Mouse (Mus musculus) intestine, postnatal 0 days (tissue): ENCODE measurements around the gene Huwe1. TPM values are rescaled to one million over a fixed set of nuclear protein-coding genes. Genes with fewer than 3 reads are reported as not detected.

ENCODE experiments used
- ATAC-seq: fragments of 200-750 bp; cut with Nextera tagmentation; 2 replicates; pipeline ENCODE4 v1.8.0; 2017; ENCODE audit warnings: mild to moderate bottlenecking, moderate TSS enrichment, moderate library complexity
- H3K27ac ChIP-seq: fragments of 300-500 bp; sonication (generic); 2 replicates; pipeline ENCODE4 v1.5.1; 2014; ENCODE audit warnings: mild to moderate bottlenecking, low read depth, low read length, moderate library complexity
- H3K27me3 ChIP-seq: fragments of 300-500 bp; sonication (generic); replicated peaks from 2 replicates; pipeline ENCODE4 v1.6.1; 2014; ENCODE audit warnings: low read length, mixed read lengths; ENCODE audit not compliant: control insufficient read depth, insufficient read depth
- H3K36me3 ChIP-seq: fragments of 300-500 bp; sonication (generic); 2 replicates; pipeline ENCODE4 v1.6.1; 2014; ENCODE audit warnings: mild to moderate bottlenecking, moderate library complexity; ENCODE audit not compliant: control insufficient read depth, insufficient read depth
- H3K4me1 ChIP-seq: fragments of 300-500 bp; sonication (generic); replicated peaks from 2 replicates; pipeline ENCODE4 v1.6.1; 2014; ENCODE audit warnings: antibody characterized with exemption, low read length, mixed read lengths; ENCODE audit not compliant: control insufficient read depth, insufficient read depth
- H3K4me2 ChIP-seq: fragments of 300-500 bp; sonication (generic); replicated peaks from 2 replicates; pipeline ENCODE4 v1.6.1; 2014; ENCODE audit warnings: low read depth, mild to moderate bottlenecking, moderate library complexity
- H3K4me3 ChIP-seq: fragments of 300-500 bp; sonication (generic); 2 replicates; pipeline ENCODE4 v1.5.1; 2014; ENCODE audit warnings: low read depth, low read length
- H3K9ac ChIP-seq: fragments of 300-500 bp; sonication (generic); 2 replicates; pipeline ENCODE4 v1.6.1; 2014; ENCODE audit warnings: mild to moderate bottlenecking, low read depth, low read length
- H3K9me3 ChIP-seq: fragments of 300-500 bp; sonication (generic); 2 replicates; pipeline ENCODE4 v1.6.1; 2016; ENCODE audit warnings: mixed run types; ENCODE audit not compliant: control insufficient read depth
- CTCF ChIP-seq: sonication (generic); IDR thresholded peaks from 2 replicates; pipeline ENCODE4 v1.5.1; 2016; ENCODE audit warnings: low read depth, mild to moderate bottlenecking, control low read depth, antibody characterized with exemption, moderate library complexity
- WGBS: fragments of 180-500 bp; shearing (Covaris S2); extraction: QIAGEN DNeasy Blood & Tissue Kit; methylation state at CpG from one replicate; pipeline ENCODE4 v1.1.7; 2014; 5-methylcytosine and 5-hydroxymethylcytosine counted together
- polyA plus RNA-seq: library from polyadenylated mRNA; unstranded; fragments of >200 nt; fragmentation: Nextera tagmentation; extraction: Ambion mirVana; gene quantifications from 2 replicates; pipeline ENCODE4 v1.2.1, GENCODE M21; 2015

Gene Huwe1
- polyA plus RNA-seq = 11.6 and 12.5 TPM in 2 replicates

GRCm38 (mm10) chrX:151800701-151801511 lies at the start of gene Huwe1:
Gene Huwe1, plus strand, starts transcription at chrX:151800807.
- H3K4me3 ChIP-seq = peak within 1 kb of the TSS; percentile 58
- no peaks in the 10 kb centered on the region for H3K36me3 ChIP-seq
- peak; percentile 34; the same call in 1 of the 2 replicates for TF ChIP-seq CTCF
- H3K4me2 ChIP-seq = peak within 1 kb of the TSS; percentile 65
- H3K9me3 ChIP-seq = no peaks in the 10 kb centered on the region
- H3K27me3 ChIP-seq = no peaks in the 10 kb centered on the region
- no peaks in the 10 kb centered on the region for H3K4me1 ChIP-seq
- H3K27ac ChIP-seq = peak within 1 kb of the TSS; percentile 82
- peak within 1 kb of the TSS; percentile 62 for H3K9ac ChIP-seq
- peak; percentile 13; the same call in 1 of the 2 replicates for ATAC-seq
- 20% methylated on average over 33 of the region's 36 CpGs for WGBS

GRCm38 (mm10) chrX:151780348-151780747 lies 20.3 kb upstream of the Huwe1 start:
- no peak overlapping the region for H3K4me3 ChIP-seq
- no peaks in the 10 kb centered on the region for H3K9me3 ChIP-seq
- no peak for ATAC-seq
- WGBS = 77% methylated on average over 1 of the region's 1 CpGs
- H3K36me3 ChIP-seq = no peaks in the 10 kb centered on the region
- no peaks in the 10 kb centered on the region for H3K4me1 ChIP-seq
- no peak for TF ChIP-seq CTCF
- H3K27me3 ChIP-seq = no peaks in the 10 kb centered on the region
- H3K27ac ChIP-seq = no peak overlapping the region
- no peak overlapping the region for H3K4me2 ChIP-seq
- no peak overlapping the region for H3K9ac ChIP-seq

GRCm38 (mm10) chrX:151782939-151783338 lies 17.7 kb upstream of the Huwe1 start:
- H3K4me3 ChIP-seq = no peak overlapping the region
- H3K4me1 ChIP-seq = no peaks in the 10 kb centered on the region
- no peak for ATAC-seq
- no peak overlapping the region for H3K27ac ChIP-seq
- WGBS = 81% methylated on average over 4 of the region's 4 CpGs
- no peaks in the 10 kb centered on the region for H3K27me3 ChIP-seq
- no peak overlapping the region for H3K9ac ChIP-seq
- no peaks in the 10 kb centered on the region for H3K9me3 ChIP-seq
- H3K36me3 ChIP-seq = no peaks in the 10 kb centered on the region
- H3K4me2 ChIP-seq = no peak overlapping the region
- TF ChIP-seq CTCF = no peak

- no peak overlapping the region for H3K27ac ChIP-seq
- no peak overlapping the region for H3K4me3 ChIP-seq
- no peak overlapping the region for H3K4me2 ChIP-seq
- H3K4me1 ChIP-seq = no peaks in the 10 kb centered on the region
- no peak for TF ChIP-seq CTCF
- no peaks in the 10 kb centered on the region for H3K27me3 ChIP-seq
- WGBS = 38% methylated on average over 2 of the region's 2 CpGs
- no peaks in the 10 kb centered on the region for H3K36me3 ChIP-seq
- no peak overlapping the region for H3K9ac ChIP-seq
- no peaks in the 10 kb centered on the region for H3K9me3 ChIP-seq
- ATAC-seq = no peak
These were observed 7.8 kb upstream of the Huwe1 start for GRCm38 (mm10) chrX:151792766-151793165.

- H3K4me2 ChIP-seq = no peak overlapping the region
- no peaks in the 10 kb centered on the region for H3K4me1 ChIP-seq
- 67% methylated on average over 1 of the region's 1 CpGs for WGBS
- H3K9me3 ChIP-seq = no peaks in the 10 kb centered on the region
- no peaks in the 10 kb centered on the region for H3K36me3 ChIP-seq
- no peak overlapping the region for H3K27ac ChIP-seq
- H3K9ac ChIP-seq = no peak overlapping the region
- H3K4me3 ChIP-seq = no peak overlapping the region
- no peak for ATAC-seq
- H3K27me3 ChIP-seq = no peaks in the 10 kb centered on the region
- TF ChIP-seq CTCF = no peak
These were observed 2.6 kb upstream of the Huwe1 start for GRCm38 (mm10) chrX:151797970-151798369.

- H3K36me3 ChIP-seq = no peaks in the 10 kb centered on the region
- H3K4me3 ChIP-seq = peak overlapping the region; percentile 40
- WGBS = 27% methylated on average over 13 of the region's 13 CpGs
- no peak for ATAC-seq
- peak overlapping the region; percentile 77 for H3K27ac ChIP-seq
- no peaks in the 10 kb centered on the region for H3K9me3 ChIP-seq
- TF ChIP-seq CTCF = no peak
- H3K9ac ChIP-seq = peak overlapping the region; percentile 51
- H3K27me3 ChIP-seq = no peaks in the 10 kb centered on the region
- H3K4me2 ChIP-seq = peak overlapping the region; percentile 65
- no peaks in the 10 kb centered on the region for H3K4me1 ChIP-seq
These were observed 1.8 kb downstream of the Huwe1 start for GRCm38 (mm10) chrX:151802328-151802955.
